Mouse (Mus musculus) stomach, postnatal 0 days (tissue): ENCODE results near the gene Usf3.

Experiments
- CTCF ChIP-seq: IDR thresholded peaks from 2 replicates; pipeline ENCODE4 v1.5.1; 2016; ENCODE audit warnings: antibody characterized with exemption, low read depth, mild to moderate bottlenecking, moderate library complexity
- EP300 ChIP-seq: optimal IDR thresholded peaks from 2 replicates; pipeline ENCODE3; 2016; ENCODE audit warnings: antibody characterized with exemption

- no peak for TF ChIP-seq CTCF
- no peak for TF ChIP-seq EP300
These were observed 26.1 kb downstream of the Usf3 start for GRCm38 (mm10) chr16:44199066-44199703.
